Mouse (Mus musculus) yolk sac, embryonic 10.5 days (tissue): ENCODE data around the gene Atp2a2.

Experiments
- DNase-seq: peaks from one replicate; pipeline ENCODE4 v3.0.0-alpha.2; 2017; ENCODE audit warnings: low spot score

Gene Atp2a2

DNA sequence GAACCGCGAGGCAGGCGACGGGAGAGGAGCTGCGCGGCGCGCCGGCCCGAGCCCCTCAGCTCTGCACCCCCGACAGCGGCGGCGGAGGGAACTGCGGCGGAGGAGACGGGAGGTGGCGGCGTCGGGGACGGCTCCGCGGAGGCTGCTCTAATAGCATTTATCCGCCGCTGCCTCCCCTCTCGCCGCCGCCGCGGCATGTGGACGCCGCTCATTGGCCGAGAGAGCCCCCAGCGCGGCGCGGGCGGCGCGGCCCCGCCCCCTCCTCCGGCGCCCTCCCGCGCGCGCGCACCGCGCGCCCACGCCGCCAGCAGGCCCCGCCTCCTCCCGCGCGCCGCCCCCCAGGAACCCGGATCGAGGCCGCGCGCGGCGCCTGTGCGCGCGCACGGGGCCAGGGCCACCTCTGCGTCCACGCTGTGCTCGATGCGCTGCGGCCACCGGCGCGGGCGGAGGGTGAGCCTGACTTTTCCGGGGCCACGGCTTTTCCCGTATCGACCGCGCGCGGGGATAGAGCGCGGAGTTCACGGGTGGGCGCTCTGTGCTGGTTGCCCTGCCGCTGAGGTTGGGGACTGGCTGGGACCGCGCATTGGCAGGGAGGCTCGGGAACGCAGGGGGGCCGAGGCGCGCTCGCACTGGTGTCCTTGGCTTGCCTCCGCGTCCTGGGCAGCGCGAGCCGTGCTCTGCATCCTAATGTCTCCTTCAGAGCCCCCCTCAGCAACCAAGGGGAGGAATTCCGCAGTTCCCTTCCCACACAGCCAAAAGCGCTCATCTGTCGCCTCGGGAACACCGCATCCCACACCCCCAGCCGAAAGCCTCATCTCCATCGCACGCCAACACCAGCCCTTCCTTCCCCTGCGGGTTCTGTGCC is at the start of gene Atp2a2:
Gene Atp2a2 (minus strand): TSS at position 149 of the 865 bp plus-strand sequence.
- DNase-seq, result peak; percentile 92

DNA sequence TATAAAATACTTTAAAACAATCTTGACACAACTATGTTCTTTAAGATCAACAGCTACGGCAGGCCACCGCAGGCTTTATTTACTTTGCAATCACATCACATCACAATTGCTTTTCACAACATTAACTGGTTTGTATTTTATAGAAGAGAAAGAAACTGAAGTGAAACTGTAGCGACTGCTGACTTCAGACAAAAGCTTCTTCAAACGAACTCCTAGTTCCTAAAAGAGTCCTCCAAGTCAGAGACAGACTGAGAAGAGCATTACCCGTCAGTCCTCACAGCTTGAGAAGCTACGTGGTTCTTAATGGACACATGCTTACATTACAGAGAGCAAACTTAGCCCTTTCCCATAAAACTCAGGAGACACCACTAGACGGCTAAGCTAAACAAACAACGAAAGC is 48.4 kb upstream of the Atp2a2 start:
- DNase-seq, result no peak

DNA sequence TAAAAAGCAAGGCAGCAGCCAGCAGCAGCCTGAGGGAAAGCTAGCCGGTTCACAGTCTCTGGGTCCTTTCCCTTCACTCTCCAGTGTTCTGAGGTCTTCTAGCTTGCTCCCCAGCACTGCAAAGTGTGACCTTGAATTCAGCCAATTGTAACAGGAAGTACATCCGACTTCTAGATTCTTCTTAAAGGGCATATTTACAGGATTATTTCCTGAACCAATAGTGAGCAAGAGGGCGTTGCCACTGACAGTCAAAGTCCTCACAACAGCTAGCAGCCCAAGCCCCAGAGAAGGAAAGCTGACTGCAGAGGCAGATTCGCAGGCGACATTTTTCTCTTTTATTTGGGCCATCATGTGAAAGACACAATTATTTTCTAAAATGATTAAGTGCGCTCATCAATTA is 46.6 kb upstream of the Atp2a2 start:
- no peak for DNase-seq

DNA sequence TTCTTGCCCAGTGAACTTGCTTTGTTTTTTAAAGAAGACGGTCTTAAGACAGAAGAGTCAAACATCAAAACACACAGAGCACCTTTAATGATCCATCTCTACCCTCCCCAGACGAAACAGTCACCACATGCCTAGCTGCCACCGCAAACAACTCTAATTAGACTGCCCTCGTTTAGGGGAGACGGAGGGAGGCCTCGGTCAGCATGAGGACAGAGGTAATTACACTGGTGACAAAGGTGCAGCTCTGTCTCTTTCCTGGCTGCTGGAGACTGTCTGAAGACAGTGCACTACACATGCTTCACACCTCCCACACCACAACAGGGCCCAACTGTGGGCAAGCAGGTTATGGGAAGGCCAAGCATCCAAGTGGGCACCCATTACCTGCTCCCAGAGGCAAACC is 45.8 kb upstream of the Atp2a2 start:
- no peak for DNase-seq

DNA sequence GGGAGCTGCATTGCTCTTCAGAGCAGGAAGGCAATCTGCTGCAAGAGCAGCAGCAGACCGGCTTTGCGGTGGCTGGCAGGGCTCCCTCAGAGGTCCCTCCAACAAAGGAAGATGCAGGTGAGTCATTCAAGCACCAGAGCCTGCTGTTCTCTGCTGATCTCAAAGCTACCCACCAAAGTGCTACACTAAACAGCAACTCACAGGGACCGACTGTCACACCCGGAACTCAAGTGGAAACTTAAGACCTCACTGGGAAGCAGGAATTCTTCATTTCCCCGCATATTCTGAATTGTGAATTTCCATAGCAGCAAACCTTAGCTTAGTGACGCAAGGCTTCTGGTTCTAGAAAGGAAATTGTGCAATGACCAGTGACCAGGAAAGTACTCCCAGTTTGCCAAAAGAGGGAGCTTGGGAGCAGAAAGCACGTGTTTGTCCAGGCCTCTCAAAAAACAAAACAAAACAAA is 45.3 kb upstream of the Atp2a2 start:
- no peak for DNase-seq

DNA sequence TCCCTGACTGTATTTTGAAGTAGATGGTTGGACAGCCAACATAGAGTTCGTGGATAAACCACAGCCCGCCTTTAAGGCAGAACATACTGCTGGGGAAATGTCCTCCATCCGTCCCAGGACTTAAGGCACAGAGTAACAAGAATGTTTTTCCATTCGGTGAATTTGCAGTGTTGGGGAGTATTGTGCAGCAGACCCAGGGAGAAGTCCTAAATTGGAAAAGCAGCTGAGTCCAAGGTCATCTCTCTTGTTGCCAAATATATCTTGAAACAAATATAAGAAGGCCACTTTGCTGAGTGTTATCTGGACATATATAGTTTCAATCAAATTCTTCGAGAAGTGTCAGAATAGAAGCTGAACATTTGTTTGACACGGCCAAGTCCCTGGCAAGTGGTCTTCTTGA is 41.4 kb upstream of the Atp2a2 start:
- DNase-seq, result no peak

DNA sequence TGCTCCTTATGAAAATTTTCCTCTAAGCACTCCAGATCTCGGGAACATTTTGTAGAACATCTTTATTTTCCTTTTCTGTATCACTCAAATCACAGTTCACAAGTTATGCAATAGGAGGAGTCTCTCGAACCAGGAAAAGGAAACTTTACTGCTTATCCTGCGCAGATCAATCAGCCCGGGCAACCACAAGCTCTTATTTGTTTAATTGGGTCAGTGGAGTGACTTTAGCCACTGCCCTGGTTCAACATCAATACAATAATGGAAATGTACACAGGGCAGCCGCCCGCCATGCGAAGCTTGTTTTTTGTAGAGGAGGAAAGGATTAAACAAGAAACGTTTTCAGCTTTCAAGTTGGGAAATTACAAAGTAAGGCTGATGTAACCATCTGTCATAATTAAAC is 39.8 kb upstream of the Atp2a2 start:
- DNase-seq, result no peak

DNA sequence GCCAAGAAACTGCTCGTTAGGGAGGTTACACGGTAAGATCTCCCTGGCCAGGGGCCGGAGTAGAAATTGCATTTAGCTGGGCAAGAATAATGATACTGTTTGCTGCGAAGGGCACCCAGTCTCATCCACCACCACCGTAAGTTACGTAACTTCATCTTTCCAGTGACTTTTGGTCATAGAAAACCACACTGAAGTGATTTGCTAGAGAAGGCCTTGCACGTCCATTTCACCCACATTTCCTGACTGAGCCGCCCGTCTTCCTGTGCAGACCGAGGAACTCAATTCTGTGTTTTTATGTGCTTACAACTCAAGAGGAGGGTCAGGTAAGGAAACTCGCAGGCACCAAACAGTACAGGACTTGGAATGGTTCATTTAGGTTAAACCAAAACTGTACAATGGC is 36.1 kb upstream of the Atp2a2 start:
- DNase-seq, result no peak

DNA sequence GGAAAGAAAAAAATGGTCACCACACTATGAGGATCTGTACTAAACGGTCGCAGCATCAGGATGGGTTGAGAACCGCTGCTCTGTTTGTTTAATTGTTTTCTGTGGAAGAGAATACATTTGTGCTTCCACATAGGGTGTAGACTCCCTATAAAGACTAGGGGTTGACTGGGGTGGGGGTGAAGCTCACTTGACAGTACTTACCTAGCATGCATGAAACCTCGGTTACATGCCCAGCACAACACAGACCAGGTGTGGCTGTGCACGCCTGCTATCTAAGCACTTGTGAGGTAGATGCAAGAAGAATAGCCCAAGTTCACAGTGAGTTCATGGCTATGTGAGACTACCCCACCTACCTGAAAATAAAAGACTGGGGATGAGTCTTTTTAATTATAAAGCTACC is 35.6 kb upstream of the Atp2a2 start:
- no peak for DNase-seq

DNA sequence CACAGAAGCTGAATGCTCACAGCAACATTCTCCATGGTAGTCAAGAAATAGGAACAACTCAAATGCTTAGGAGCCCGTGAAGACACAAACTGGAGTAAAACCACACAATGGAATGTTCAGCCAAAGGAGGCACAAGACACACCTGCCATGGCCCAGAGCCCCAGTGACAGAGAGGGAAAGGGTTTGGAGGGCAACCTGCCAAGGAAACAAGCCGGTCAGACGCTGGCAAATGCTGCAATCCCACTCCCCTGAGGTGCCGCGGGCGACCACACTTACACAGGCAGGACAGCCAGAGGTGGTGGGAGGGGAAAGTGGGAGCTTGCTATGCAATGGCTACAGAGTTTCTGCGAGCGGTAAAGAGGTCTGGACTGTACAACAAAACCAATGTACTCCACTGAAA is 31.9 kb upstream of the Atp2a2 start:
- no peak for DNase-seq

DNA sequence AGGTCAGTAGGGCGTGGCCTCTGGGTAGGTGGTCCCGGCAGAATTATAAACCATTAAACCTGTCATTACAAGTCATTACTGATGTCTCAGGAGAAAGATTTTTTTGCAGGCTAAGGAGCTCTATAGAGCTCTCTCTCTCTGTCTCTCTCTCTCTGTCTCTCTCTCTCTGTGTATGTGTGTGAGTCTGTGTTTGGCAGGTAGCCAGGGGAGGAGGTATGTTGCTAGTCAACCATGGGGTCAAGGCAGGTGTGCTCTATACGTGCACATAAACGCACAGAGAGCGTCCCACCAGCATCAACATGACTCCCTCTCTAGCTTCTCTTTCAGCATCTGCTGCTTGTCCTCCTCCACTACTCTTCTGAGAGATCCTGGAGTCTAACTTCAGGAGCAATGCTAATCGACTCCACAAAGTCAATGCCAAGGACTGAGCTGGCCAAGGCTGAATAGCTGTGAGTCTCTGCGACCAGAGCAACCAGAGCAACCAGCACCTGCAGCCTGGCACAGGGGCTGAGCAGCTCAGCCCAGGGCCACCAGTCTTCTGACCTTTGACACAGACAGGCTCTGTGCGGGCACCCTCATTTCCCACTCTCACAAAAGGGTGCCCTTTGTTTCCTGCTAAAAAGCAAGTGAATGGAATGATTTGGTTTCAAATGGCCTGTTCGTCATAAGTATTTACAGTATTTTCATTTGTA is 28.0 kb upstream of the Atp2a2 start:
- no peak for DNase-seq

DNA sequence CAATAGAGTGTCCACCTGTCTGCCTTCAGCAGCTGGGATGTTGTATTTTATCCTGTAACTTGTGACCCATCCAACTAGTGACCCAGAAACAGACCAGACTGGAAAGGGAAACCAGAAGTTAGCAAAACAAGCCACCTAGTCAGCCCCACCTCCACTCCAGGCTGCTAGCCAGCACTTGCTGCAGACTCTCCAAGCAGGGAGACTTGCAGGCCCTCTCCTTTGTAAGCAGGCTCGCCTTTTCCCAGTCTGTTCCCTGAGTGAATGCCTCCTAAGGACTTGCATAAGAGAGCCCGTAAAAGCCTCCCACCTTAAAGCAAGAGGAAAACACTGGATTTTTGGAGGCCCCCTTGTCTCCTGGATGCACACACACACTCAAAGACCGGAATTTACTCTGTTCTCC is 27.3 kb upstream of the Atp2a2 start:
- no peak for DNase-seq

DNA sequence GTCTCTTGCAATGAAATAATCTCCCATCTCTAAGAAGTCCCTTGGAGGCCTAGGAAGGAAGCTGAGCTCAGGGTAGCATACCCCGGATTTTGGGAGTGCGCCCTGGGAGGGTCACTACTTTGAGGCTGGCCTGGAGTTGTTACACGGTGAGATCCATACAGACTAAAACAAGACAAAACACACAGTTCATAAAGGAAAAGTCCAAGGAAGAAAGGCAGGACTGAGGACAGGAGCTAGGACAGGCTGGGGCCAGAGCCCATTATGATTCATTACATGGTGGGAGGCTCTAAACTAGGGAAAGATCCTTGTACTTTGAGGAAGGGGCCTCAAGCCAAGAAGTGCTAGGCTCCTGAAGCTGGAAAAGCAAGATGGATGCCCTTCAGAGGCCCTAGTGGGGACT is 26.6 kb upstream of the Atp2a2 start:
- DNase-seq, result no peak

DNA sequence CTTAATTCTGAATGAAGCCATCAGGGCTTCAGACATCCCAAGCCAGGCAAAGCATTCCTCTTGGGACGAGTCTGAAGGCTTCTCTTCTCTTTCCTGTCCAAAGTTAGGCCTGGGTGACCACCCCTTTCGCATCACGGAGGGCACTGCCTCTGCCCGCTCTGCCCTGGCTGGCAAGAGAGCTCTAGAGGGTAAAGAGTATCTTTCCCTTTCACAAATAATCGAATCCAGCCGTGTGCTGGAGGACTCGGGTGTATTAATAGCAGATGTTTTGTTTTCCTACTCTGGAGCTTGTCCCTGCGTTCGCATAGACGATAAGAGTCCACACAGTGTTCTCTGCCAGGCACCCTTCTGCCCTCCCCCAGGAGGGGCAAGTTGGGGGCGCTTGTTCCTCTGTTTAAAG is 25.7 kb upstream of the Atp2a2 start:
- no peak for DNase-seq

DNA sequence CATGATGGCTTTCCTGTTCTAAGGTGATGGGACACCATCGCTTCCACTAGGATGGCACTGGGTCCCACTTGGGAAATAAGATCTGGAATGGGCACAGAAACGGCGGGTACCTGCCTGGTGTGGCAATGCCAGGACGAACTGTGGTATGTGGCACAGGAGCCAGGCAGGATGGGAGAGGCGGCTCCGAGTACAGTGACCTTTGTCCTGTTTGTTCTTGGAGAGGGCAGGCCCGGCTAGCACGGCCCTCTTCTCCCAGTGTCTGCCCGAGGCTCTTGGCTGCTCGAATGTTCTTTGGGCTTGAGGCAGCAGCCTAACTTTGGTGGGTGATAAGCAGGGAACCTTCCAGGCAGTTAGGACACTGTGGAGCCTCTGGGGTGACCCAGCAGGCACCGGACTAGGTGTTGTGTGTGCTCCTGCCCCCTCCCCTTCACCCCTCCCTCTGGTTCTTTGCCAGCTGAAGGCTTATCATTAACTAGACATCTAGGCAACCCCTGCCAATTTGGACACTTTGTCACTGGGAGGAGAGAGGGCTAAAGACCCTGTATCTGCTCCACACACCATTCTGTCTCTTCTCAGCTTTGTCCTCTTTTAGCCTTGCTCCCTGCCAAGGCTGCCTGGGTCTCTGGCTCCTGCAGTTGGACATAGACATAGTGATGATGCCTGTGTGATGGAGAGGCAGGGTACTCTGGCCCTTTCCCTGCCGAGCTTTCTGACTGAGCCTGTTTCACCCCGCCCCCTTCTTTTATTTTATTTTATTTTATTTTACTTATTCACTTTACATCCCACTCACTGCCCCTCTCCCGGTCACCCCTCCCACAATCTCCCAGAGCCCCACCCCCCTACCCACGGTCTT is 25.1 kb upstream of the Atp2a2 start:
- DNase-seq, result peak; percentile 58

DNA sequence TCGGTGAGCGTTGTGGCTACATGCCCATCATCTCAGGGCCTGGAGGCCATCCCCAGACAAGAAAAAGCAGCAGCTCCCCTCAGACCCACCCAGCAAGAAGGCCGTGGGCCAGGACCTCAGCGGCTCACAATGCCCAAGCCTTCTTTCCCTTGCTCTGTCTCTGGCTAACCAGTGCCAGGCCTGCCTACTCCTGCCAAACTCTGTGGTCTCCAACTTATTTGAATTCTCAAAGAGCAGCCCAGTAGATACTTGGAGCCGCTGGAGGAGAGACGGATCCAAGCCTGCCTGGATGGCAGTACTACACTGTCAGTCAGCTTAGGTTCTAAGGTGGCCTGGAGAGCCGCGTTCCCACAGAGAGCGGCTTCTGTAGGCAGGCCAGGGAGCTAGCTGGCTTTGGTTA is 24.4 kb upstream of the Atp2a2 start:
- no peak for DNase-seq

DNA sequence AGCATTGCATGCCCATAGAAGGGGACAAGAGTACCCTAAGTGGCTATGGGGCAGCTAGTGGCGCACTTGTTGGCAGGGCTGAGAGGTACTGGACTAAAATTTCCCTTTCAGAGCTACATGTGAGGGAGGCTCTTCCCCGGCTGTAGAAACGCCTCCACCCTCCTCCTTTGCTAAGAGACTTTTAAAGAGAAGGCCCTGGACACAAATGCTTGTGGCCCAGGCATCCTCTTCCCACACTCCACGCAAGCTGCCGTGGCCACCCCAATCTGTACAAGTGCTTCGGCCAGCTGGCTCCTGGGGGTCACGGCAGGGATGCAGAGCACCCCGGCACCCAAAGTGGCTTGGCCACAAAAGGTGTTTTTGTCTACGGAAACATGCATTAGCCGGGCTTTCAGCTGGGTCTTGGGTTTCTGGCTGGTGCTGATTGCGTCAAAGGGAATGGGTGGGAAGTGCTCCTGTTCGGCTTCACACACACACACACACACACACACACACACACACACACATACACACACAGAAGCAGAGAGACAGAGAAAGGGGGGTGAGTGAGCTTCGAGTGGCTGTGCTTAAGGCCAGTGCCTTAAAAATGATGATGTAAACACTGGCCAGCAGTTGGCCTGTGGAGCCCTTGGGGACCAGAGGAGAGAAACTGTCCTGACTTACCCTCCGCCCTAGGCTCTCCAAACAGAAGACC is 23.4 kb upstream of the Atp2a2 start:
- no peak for DNase-seq

DNA sequence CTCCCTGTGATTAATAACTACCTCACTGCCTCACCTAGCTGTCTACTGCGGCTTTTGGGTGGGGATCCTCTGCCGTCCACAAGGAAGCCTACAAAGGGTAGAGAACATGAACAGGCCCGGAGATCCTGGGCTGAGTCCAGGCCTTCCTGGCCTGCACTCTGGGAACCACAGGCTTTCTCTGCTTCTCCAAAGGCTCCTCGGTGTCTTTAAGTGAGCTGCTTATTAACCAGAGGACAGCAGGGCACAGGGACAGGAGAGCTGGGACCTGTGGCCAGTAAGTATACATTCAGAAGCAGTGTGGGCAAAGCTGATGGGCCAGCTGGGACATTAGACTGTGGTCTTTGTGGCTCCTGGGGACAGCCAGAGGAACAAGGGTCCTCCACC is 22.8 kb upstream of the Atp2a2 start:
- peak; percentile 63 for DNase-seq

DNA sequence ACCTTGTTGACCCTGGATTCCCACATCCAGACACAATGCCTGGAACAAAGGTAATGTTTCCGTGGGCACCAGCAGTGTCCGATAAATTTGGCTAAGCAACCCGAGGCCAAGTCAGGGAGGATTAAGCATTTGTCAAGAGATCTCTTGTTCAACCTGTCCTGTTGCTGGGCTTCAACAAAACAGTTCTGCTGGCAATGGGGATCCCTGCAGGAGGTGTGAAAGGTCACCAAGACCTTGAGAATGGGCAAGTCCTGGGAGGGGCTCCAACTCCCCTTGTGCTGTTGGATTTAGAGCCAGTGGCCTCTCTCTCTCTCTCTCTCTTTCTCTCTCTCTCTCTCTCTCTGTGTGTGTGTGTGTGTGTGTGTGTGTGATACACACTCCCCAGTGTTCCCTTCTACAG is 22.2 kb upstream of the Atp2a2 start:
- DNase-seq, result no peak

DNA sequence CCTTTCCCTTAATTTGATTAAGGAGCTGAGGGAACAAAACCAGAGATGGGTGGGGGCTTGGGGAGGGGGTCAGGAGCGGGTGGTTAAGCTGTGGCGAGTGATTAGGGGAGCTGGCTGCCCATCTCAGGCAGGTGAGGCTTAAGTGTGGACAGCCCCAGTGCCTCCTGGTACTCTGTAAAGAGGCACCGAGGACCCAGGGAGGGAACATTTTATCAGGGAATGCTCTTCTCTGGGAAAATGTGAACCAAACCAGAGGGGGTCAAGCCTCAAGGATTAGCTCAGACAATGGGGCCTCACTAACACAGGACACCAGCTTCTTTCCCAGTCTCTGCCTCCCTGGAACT is 19.1 kb upstream of the Atp2a2 start:
- no peak for DNase-seq

DNA sequence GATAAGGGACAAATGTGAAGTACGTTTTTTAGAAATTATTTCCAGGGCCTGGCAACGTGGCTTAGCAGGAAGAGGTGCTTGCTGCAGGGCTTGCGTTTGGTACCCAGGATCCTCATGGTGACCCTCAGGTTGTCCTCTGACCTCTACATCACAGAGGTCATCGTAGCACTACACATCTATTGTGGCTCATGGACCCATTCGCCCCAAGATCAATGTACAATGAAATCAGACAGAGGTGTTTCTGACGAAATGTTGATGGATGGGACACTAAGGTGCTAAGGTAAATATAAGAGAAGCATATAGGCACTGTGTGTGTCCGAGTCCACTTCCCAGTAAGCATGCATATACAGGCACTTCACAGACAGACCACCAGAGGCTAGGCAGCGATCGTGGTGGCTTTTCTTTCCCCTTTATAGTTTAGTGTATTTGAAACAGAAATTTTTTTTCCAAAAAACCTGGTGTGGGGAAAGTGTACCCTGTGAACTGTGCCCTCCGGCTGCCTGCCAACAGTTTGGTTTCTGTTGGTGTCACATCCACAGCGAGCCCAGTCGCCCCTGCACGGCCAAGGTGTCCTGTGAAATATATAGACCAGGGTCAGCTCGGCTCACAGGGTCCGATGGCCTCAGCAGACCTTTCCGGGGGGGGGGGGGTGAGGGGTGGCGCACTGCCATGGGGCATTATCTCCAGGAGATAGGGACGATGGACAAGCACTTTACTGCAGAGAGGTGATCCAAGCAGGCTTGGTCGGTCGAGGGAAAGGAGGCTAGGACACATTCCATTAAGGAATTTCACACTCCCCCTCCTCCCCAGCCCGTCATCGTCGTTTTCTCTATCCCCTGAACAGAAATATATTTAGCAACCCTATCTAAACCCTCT is 18.5 kb upstream of the Atp2a2 start:
- DNase-seq, result no peak
